Mouse (Mus musculus): ENCODE measurements around the gene Gm21915.

Gm21915 gene

DNA sequence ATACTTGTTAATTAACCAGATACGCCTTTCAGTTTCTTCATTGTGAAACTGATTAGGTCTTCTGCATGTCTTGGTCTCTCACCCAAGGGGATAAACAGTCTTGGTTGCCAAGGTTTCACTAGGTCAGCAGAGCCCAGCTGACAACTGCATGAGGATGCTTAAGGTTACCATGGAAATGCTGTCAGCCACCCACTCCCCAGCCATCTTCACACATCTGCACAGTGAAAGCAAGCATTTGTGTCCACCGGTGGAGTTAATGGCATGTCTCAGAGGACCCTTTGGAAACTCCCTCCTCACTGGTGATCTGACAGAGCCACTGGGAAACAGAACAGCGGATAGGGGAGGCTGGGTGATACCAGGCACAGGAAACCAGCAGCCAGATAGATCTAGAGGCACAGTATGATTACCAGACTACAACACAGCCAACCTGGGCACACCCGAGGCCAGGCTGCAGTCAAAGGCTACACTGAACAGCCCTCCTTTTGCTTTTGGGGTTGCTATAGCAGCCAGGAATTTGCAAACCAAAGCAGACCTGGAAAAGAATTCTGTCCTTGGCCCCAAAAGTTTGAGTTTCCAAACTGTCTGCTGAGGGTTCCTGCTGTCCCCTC, 1.0 kb downstream of the Gm21915 start:
- no peak for DNase-seq

GRCm38 (mm10) chr9:40675203-40675958, 5.0 kb downstream of the Gm21915 start:
- DNase-seq: no peak

DNA sequence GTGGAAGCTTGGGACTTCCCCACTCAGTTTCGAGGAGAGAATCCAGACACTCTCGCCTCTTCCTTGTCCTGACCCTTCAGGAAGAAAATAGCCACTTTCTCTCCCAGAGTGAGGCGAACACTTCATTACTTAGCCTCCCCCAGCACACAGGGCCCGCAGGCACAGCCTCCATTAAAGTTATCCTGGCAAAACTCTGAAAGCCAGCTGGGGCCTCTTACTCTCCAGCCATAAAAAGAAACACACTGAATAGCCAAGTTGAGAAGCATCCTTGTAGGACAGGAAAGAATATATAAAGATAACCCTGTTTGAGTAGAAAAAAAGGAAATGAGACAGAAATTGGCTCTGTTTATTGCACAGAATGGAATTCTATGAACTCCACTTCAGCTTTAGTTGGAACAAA, 8.2 kb downstream of the Gm21915 start:
- DNase-seq: no peak

DNA sequence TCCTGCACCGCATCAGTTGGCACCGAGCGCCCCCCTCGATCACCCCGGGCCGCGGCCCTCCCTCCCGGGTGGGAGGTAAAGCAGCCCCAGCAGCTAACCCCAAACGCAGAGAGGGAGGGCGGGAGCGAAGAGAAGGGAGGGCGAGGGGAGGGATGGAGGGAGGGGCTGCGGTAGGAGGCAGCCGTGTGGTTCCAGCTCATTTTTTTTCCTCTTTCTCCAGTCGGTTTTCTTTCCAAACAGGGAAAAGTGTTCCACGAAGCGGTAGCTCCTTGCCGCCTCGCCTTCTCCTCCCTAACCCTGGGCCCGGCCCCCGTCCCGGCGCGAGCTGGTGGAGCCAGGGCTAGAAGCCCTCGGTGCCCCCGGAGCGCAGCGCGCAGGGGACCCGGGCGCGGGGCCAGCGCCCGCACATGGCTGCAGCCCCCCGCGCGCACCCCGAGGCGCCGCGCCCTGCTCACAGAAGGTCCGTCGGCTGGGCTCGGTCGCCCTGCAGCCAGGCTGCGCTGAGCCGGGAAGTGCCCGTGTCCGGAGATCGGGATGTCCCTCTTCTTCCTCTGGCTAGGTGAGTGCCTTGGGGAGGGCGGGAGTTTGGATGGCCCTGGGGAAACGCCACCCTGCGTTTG, 15.5 kb downstream of the Gm21915 start, which contains the start of gene Clmp:
Gene Clmp, plus strand, starts transcription at position 162 of the 620 bp plus-strand sequence.
- peak; percentile 10 for DNase-seq

- no peak for DNase-seq
Observed at GRCm38 (mm10) chr9:40686421-40686899, 16.0 kb downstream of the Gm21915 start.

DNA sequence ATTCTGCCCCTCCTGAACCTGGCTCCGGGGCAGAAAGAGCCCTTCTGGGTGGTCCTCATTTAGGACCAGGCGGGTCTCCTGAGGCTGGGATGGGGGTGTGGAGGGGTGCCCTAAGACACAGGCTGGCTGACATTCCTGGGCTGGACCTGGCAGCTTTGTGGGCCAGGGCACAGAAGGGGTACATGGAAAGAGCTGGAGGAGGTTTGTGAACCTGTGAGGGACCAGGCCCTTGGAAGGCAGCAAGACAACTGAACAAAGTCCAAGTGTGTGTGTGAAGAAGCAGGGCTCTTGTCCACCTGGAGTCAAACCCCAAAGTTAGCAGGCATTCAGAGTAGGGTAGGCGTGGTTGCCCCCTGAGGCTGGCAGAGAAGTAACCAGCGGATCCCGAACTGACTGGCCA, 16.6 kb downstream of the Gm21915 start:
- DNase-seq: no peak

GRCm38 (mm10) chr9:40687553-40687952, 17.1 kb downstream of the Gm21915 start:
- DNase-seq: no peak

DNA sequence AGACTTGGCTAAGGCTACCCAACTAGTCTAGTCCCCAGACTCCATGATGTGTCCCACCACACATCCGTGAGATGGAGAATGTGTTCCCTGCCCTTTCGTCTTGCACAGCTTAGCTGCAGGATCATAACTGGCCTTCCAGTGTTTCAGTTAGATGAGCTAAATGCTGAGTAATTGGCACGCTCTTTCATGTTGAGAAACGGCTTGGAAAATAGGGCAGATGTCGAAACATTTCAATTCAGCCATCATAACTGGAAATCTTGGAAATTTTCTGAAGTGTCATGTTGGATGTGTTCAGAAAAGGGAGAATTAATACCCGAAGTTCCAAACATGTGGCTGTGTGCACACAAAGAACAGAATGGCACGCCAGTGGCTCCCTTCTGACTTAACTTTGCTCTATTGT, 20.1 kb downstream of the Gm21915 start:
- no peak for DNase-seq

DNA sequence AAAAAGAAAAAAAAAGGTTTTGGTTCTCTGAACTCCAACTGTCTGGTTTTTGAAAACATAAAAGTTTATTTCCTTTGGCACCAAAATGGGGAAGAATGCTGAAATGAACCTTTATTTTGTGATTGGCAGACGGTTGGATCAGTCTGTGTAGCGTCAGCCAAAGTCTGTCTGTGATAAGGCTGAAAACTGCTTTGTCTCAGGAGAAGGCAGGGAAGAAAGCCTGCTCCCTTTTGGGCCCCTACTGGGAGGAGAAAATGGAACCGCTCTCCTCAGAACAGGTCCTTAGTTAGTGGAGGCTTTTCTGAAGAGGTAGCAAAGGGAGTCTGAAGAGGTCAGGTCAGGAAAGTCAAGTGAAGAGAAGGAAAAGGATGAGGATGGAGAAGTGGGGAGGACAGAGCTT, 22.6 kb downstream of the Gm21915 start:
- no peak for DNase-seq

GRCm38 (mm10) chr9:40693768-40694167, 23.4 kb downstream of the Gm21915 start:
- DNase-seq: peak; percentile 11

DNA sequence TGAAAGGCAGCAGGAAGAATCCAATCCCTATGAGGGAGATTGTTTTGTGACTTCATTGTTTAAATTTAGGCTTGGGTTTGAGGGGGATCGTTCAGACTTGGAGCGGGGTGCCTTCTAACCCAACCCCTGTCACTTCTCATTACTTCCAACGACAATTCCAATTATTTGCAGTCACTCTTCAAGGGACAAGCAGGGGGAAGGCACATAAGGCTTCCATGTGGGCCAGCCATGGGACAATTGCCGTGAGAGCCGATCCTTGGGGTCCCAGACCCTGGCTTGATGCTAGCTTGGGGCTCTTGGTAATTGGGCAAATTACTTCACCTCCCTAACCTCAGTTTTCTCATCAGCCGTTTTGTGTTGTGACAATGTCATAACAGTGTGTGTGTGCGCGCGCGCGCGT, 23.9 kb downstream of the Gm21915 start:
- no peak for DNase-seq

GRCm38 (mm10) chr9:40696086-40696485, 25.7 kb downstream of the Gm21915 start:
- DNase-seq: no peak

DNA sequence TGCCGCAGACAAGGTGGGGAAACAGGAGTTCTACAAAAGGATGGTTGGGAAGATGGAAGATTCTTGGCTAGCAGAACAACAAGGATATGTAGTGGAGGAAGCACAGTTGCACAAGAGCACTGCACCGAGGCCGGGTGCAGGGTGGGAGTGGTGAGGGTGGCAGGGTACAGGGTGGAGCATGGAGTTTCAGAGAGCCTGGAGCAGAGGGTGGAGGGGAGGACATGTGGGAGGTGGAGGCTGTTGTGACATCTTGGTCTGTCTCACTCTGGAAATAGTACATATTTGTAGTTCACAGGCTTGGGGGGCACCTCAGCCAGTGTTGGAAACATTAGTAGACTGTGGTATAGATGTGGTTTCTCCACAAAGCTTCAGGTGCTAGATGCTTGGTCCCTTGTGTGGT, 28.8 kb downstream of the Gm21915 start:
- DNase-seq: no peak

GRCm38 (mm10) chr9:40700253-40700652, 29.8 kb downstream of the Gm21915 start:
- DNase-seq: no peak

- no peak for DNase-seq
Observed at GRCm38 (mm10) chr9:40704364-40705276, 34.2 kb downstream of the Gm21915 start.

DNA sequence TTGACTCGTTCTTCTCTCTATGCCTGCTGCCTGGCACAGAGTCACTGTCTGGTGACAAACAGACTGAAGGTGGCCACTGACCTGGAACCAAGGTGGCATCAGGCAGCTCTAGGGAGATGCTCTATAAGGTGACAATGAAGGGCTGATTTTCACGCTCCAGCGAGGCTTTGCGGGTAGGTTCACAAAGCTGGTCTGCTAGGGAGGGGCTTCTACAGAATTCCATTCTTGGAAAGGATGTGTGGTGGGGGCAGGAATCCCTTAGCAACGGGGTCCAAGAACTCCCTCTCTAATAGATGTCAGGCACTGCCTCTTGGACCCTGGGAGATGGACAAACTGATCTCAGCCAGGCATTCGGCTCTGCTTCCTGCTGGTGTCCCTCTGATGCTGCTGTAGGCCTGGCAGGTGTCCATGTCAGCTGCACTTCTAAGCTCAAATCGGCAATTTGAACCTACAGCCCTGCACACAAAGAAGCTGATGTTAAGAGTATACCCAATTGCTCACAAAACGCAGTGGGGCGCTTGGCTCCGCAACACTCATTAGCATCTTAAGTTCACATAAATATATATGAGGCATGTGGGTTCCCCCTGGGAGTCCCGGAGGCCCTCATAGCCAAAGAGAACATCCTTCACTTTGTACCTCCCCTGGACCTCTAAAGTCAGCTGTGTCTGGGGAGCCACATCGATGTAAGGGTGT, 38.2 kb downstream of the Gm21915 start:
- no peak for DNase-seq

GRCm38 (mm10) chr9:40709141-40709537, 38.7 kb downstream of the Gm21915 start:
- no peak for DNase-seq

DNA sequence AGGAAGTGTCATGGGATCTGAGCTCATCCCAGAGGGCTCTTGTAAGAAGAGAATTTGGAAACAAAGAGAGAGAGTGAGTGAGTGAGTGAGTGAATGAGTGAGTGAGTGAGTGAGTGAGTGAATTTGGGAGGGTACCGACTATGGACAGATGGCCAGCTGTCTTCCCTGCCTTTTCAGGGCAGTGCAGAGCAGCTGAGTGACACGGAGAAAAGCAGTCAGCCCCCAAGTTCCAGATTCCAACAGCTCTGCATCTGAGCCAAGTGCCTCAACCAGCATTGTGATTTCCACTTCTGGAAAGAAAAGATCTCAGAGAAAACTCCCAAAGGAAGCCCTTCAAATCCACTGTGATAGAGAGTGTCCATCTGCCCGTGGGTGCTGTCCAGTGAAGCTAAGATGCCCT, 39.2 kb downstream of the Gm21915 start:
- no peak for DNase-seq

GRCm38 (mm10) chr9:40709991-40710390, 39.6 kb downstream of the Gm21915 start:
- DNase-seq: no peak

GRCm38 (mm10) chr9:40711654-40712053, 41.2 kb downstream of the Gm21915 start:
- DNase-seq: no peak

GRCm38 (mm10) chr9:40717182-40717874, 46.9 kb downstream of the Gm21915 start:
- DNase-seq: peak; percentile 14

DNA sequence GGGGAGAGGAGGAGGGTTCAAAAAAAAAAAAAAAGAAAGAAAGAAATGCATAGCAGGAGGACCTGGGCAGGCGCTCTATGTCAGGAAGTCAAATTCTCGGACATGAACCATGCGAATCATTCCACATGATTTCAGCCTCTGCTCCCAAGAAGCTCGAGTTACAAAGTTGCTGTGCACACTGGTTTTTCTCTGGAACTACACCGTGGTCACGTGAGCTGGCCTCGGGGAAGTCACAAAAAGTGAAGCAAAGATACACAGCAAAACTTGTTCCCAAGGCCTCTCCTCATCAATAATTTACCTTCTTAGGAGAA, 47.4 kb downstream of the Gm21915 start:
- no peak for DNase-seq
